Mouse (Mus musculus) left cerebral cortex, adult 9 months (tissue): ENCODE data around the gene Pqbp1.
"Not testable (repeated sequence)": the region's sequence is repeated elsewhere in the genome, so short reads cannot be mapped to it uniquely, and the experiment has no call there.

Experiments used
- DNase-seq, 2 experiments: peaks; one replicate each; pipeline ENCODE4 v3.0.0; 2022; ENCODE audit warnings: low spot score in 2 of 2

The Pqbp1 gene

GRCm38 (mm10) chrX:7898880-7899874 lies at the start of gene Pqbp1, which contains the start of gene Timm17b:
Gene Pqbp1 (minus strand): TSS chrX:7899269.
Gene Timm17b (plus strand): TSS chrX:7899357.
- peak; percentile 80 to 88 for DNase-seq

- peak; percentile 94 to 96 for DNase-seq
Measured at GRCm38 (mm10) chrX:7947900-7948492, 48.9 kb upstream of the Pqbp1 start.

GRCm38 (mm10) chrX:7947108-7947899 lies 48.2 kb upstream of the Pqbp1 start, which contains the start of gene Hdac6:
Gene Hdac6 (minus strand): TSS chrX:7947889.
- DNase-seq = no peak

- no peak for DNase-seq
Measured at GRCm38 (mm10) chrX:7945618-7946017, 46.5 kb upstream of the Pqbp1 start.

- DNase-seq = no peak
Measured at GRCm38 (mm10) chrX:7937667-7938066, 38.6 kb upstream of the Pqbp1 start.

- no peak for DNase-seq
Measured at GRCm38 (mm10) chrX:7936874-7937273, 37.8 kb upstream of the Pqbp1 start.

- DNase-seq = no peak
Measured at GRCm38 (mm10) chrX:7928270-7928790, 29.3 kb upstream of the Pqbp1 start, which contains the start of gene Eras. Gene Eras (minus strand): TSS chrX:7928607.

GRCm38 (mm10) chrX:7927116-7927515 lies 28.0 kb upstream of the Pqbp1 start:
- no peak for DNase-seq

GRCm38 (mm10) chrX:7926266-7926665 lies 27.2 kb upstream of the Pqbp1 start:
- no peak for DNase-seq

GRCm38 (mm10) chrX:7922032-7922431 lies 23.0 kb upstream of the Pqbp1 start:
- no peak for DNase-seq

- peak in 1 of 2 experiments; percentile 32 for DNase-seq
Measured at GRCm38 (mm10) chrX:7919601-7920383, 20.7 kb upstream of the Pqbp1 start, which contains the start of gene Pcsk1n. Gene Pcsk1n (plus strand): TSS chrX:7919822.

GRCm38 (mm10) chrX:7917960-7918359 lies 18.9 kb upstream of the Pqbp1 start:
- DNase-seq = not testable (repeated sequence)

- peak in 1 of 2 experiments; percentile 35 for DNase-seq
Measured at GRCm38 (mm10) chrX:7915669-7916068, 16.6 kb upstream of the Pqbp1 start.

- no peak for DNase-seq
Measured at GRCm38 (mm10) chrX:7910473-7910872, 11.4 kb upstream of the Pqbp1 start.

GRCm38 (mm10) chrX:7909242-7909641 lies 10.2 kb upstream of the Pqbp1 start, which contains the start of gene Gm10490:
Gene Gm10490 (plus strand): TSS chrX:7909542.
- not testable (repeated sequence) for DNase-seq

- DNase-seq = no peak
Measured at GRCm38 (mm10) chrX:7907735-7908134, 8.7 kb upstream of the Pqbp1 start, which contains the start of gene Gm10491. Gene Gm10491 (minus strand): TSS chrX:7907835.

GRCm38 (mm10) chrX:7904441-7904840 lies 5.4 kb upstream of the Pqbp1 start:
- no peak for DNase-seq

GRCm38 (mm10) chrX:7898211-7898610 lies 858 bp downstream of the Pqbp1 start:
- no peak for DNase-seq

- peak; percentile 73 to 86 for DNase-seq
Measured at GRCm38 (mm10) chrX:7883841-7884567, 15.1 kb downstream of the Pqbp1 start, which contains the start of gene Slc35a2. Gene Slc35a2 (plus strand): TSS chrX:7884028.

- peak; percentile 43 to 64 for DNase-seq
Measured at GRCm38 (mm10) chrX:7879819-7880218, 19.2 kb downstream of the Pqbp1 start.
